ENCODE assay signal across 9 mouse cellular contexts in the genomic region with DNA sequence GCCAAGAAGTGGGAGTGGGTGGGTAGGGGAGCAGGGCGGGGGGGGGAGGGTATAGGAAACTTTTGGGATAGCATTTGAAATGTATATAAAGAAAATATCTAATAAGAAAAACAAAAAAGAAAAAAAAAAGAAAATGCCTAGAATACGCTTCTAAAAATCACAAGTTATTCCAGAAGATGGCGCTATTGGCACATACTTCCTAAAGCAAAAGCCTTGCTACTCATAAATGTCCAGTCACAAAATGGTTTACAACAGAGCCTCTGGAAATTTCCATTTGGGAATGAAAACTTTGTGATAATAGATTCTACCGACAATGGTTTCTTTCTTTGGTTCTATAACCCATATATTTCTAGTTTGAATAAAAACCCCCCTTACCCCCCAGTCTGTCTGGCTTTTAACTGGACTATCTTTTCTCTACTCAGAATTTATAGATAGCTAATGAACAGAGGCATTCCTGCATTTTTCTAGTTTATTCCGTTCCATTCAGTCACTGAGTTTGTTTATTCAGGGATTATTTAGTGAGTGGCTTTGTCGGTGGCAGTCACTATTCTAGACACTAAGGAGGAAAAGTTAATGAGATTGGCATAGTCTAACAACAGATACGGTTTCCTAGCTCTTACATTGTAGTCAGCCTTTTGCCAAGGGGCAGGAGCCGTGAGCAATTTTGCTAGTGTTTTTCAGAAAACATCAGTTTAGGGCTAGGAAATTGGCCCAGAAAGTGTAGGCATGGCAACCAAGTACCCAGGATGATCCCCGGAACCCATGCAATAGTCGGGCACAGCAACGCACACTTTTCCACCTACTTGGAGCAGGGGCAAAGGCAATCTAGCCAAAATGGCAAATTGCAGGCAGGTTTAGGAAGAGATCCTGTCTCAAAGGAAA. TPM values are rescaled to one million over a fixed set of nuclear protein-coding genes. Genes with fewer than 3 reads are reported as not detected.
DNase-seq lines count a peak whose midpoint lies in the region; TF ChIP-seq lines count a peak whose summit lies in the region.
"Had no signal": no experiment of that assay in that cellular context is flagged by ENCODE, and none has a peak within 500 bp of the region (broad histone marks: within the 10 kb centered on the region; RNA-seq: fewer than 3 reads in every experiment).

No protein-coding gene starts in this region.

- no peaks in the 10 kb centered on the region for H3K9me3 ChIP-seq in MEL (replicated peaks; ENCODE audit: insufficient read depth, low read length)
- H3K9me3 ChIP-seq: lung, embryonic 15.5 days had no signal

- DNase-seq in kidney, postnatal 14 days, result peak; percentile 38
- DNase-seq in kidney, postnatal 10 days, result no peak
- DNase-seq in MEL (ENCODE audit: low read depth, low spot score) (peak; percentile 67), adipocyte (ENCODE audit: low spot score) (peak; percentile 68)
- DNase-seq in left cerebral cortex, postnatal 25 days (ENCODE audit: low spot score in 2 of 2), result peak; percentile 8 to 38
- DNase-seq in spleen, postnatal 36 days (ENCODE audit: low spot score in 2 of 2), result no peak
- no peak for DNase-seq in thymus, postnatal 10 days (ENCODE audit: low spot score in 2 of 2)

- H3K79me2 ChIP-seq in MEL (ENCODE audit: control insufficient read depth, insufficient read depth, low read length, poor library complexity), result no peaks in the 10 kb centered on the region

- no peak overlapping the region for H3K9ac ChIP-seq in MEL (ENCODE audit: control insufficient read depth, low read depth, low read length, poor library complexity, severe bottlenecking)
- H3K9ac ChIP-seq: lung, embryonic 15.5 days had no signal

- TF ChIP-seq CTCF in MEL (IDR thresholded peaks at IDR 0.05 in 2 of 3, conservative IDR thresholded peaks at IDR 0.05 in 1 of 3; ENCODE audit: control insufficient read depth in 1 of 3, insufficient read depth in 1 of 3, low read depth in 2 of 3, low read length in 3 of 3, poor library complexity in 1 of 3, severe bottlenecking in 1 of 3), result peak in 2 of 3 experiments; percentile 35 to 74; a peak in 4 of 6 replicates

- no peaks in the 10 kb centered on the region for H3K4me1 ChIP-seq in MEL (ENCODE audit: control insufficient read depth in 1 of 2, insufficient read depth in 2 of 2, low read length in 2 of 2)
- H3K4me1 ChIP-seq: lung, embryonic 15.5 days had no signal

- peak; percentile 91 for TF ChIP-seq RAD21 in MEL (IDR thresholded peaks at IDR 0.05; ENCODE audit: low read depth, low read length)

- H3K27ac ChIP-seq in MEL (ENCODE audit: control insufficient read depth, low read depth, low read length), result no peak overlapping the region
- H3K27ac ChIP-seq: lung, embryonic 15.5 days had no signal

- H3K36me3 ChIP-seq in MEL (ENCODE audit: control insufficient read depth in 1 of 2, insufficient read depth in 2 of 2, low read length in 2 of 2), result no peaks in the 10 kb centered on the region; a peak in 1 of 4 replicates
- H3K36me3 ChIP-seq: lung, embryonic 15.5 days had no signal

- H3K27me3 ChIP-seq in MEL (ENCODE audit: control insufficient read depth in 1 of 2, insufficient read depth in 2 of 2, low read length in 2 of 2), result no peaks in the 10 kb centered on the region; a peak in 1 of 4 replicates
- H3K27me3 ChIP-seq: lung, embryonic 15.5 days had no signal

- H3K4me3 ChIP-seq in MEL (ENCODE audit: control insufficient read depth in 1 of 2, insufficient read depth in 1 of 2, low read depth in 2 of 2, low read length in 2 of 2), result no peak overlapping the region
- H3K4me3 ChIP-seq: erythroblast, embryonic 14.5 days; lung, embryonic 15.5 days had no signal

- intact Hi-C loops in left cerebral cortex, postnatal 25 days (cut with DNase I), result loop anchor here (5.0 kb wide), 2 partner anchors 1606 to 1621 kb away; no protein-coding TSS in a partner anchor

- no peak for TF ChIP-seq EP300 in MEL (IDR thresholded peaks at IDR 0.05; ENCODE audit: low read depth in 1 of 2, low read length in 2 of 2)

- TF ChIP-seq POLR2A in MEL (IDR thresholded peaks at IDR 0.05; ENCODE audit: control insufficient read depth in 1 of 2, insufficient read depth in 1 of 2, low read depth in 1 of 2, low read length in 2 of 2, poor library complexity in 1 of 2), result no peak

TF ChIP-seq in MEL, 35 proteins besides CTCF, POLR2A, EP300 and RAD21:
- TF ChIP-seq GABPA (IDR thresholded peaks at IDR 0.05; ENCODE audit: low read depth, low read length), result no peak
- TF ChIP-seq NELFE (IDR thresholded peaks at IDR 0.05; ENCODE audit: low read depth, low read length), result no peak
- TF ChIP-seq USF1 (IDR thresholded peaks at IDR 0.05; ENCODE audit: low read depth, low read length), result no peak
- TF ChIP-seq POLR2AphosphoS5 (IDR thresholded peaks at IDR 0.05; ENCODE audit: borderline replicate concordance, low read depth, low read length), result no peak
- no peak for TF ChIP-seq TCF12 (IDR thresholded peaks at IDR 0.05; ENCODE audit: low read depth, low read length)
- no peak for TF ChIP-seq MAX (IDR thresholded peaks at IDR 0.05; ENCODE audit: low read length)
- TF ChIP-seq ZKSCAN1 (IDR thresholded peaks at IDR 0.05; ENCODE audit: low read depth, low read length), result no peak
- no peak for TF ChIP-seq ETS1 (IDR thresholded peaks at IDR 0.05; ENCODE audit: low read depth, low read length)
- TF ChIP-seq ZNF384 (IDR thresholded peaks at IDR 0.05; ENCODE audit: low read depth, low read length), result peak; percentile 88
- TF ChIP-seq JUND (IDR thresholded peaks at IDR 0.05; ENCODE audit: low read depth, low read length), result no peak
- no peak for TF ChIP-seq POLR2AphosphoS2 (IDR thresholded peaks at IDR 0.05; ENCODE audit: low read length)
- TF ChIP-seq BHLHE40 (IDR thresholded peaks at IDR 0.05; ENCODE audit: borderline replicate concordance, low read depth, low read length), result no peak
- TF ChIP-seq ZC3H11A (IDR thresholded peaks at IDR 0.05; ENCODE audit: low read depth, low read length), result peak; percentile 77
- TF ChIP-seq CHD2 (IDR thresholded peaks at IDR 0.05; ENCODE audit: low read length), result no peak
- TF ChIP-seq MAZ (IDR thresholded peaks at IDR 0.05; ENCODE audit: low read depth, low read length), result no peak
- no peak for TF ChIP-seq TBP (IDR thresholded peaks at IDR 0.05; ENCODE audit: low read depth, low read length)
- no peak for TF ChIP-seq USF2 (IDR thresholded peaks at IDR 0.05; ENCODE audit: borderline replicate concordance in 1 of 2, insufficient read depth in 1 of 2, low read depth in 1 of 2, low read length in 2 of 2)
- peak; percentile 82 for TF ChIP-seq SMC3 (IDR thresholded peaks at IDR 0.05; ENCODE audit: low read depth, low read length)

RNA-seq across cellular contexts. Expression of a gene that starts 35.5 kb away (rescaled TPM):
- not detected in 2 replicates for total RNA-seq in MEL (2012; rRNA removed)
- polyA plus RNA-seq in MEL (2012; ENCODE audit: insufficient read depth in 1 of 2, insufficient read length in 2 of 2, low read depth in 1 of 2, low replicate concordance in 2 of 2, missing spikeins in 1 of 2), result not detected
- not detected for total RNA-seq in left cerebral cortex, postnatal 25 days (2021)
- polyA plus RNA-seq: erythroblast, embryonic 14.5 days; lung, embryonic 15.5 days had no signal

Comparison
In these comparisons a context has a peak if more than half of its experiments do, and no peak if none do; other contexts are left out.
1. DNase-seq: peak in kidney, postnatal 14 days (single experiment), MEL (single experiment), adipocyte (single experiment) and left cerebral cortex, postnatal 25 days (2 of 2); none in kidney, postnatal 10 days (single experiment), spleen, postnatal 36 days (0 of 2) and thymus, postnatal 10 days (0 of 2).